Mouse (Mus musculus) stomach, embryonic 14.5 days (tissue): ENCODE measurements around the gene Brd3. TPM values are rescaled to one million over a fixed set of nuclear protein-coding genes. Genes with fewer than 3 reads are reported as not detected.

ENCODE experiments used
- ATAC-seq: fragments of 200-750 bp; cut with Nextera tagmentation; 2 replicates; pipeline ENCODE4 v1.8.0; 2017; ENCODE audit warnings: low read depth, moderate TSS enrichment; ENCODE audit not compliant: insufficient number of reproducible peaks, insufficient read depth, low FRiP score
- H3K27ac ChIP-seq: fragments of 300-500 bp; sonication (generic); 2 replicates; pipeline ENCODE4 v1.5.1; 2014; ENCODE audit warnings: mild to moderate bottlenecking, low read length, moderate library complexity, mixed read lengths
- H3K27me3 ChIP-seq: fragments of 300-500 bp; sonication (generic); 2 replicates; pipeline ENCODE4 v1.6.1; 2014; ENCODE audit warnings: low read length, control low read depth, mixed read lengths; ENCODE audit not compliant: control insufficient read depth, insufficient read depth
- H3K36me3 ChIP-seq: fragments of 300-500 bp; sonication (generic); 2 replicates; pipeline ENCODE4 v1.6.1; 2014; ENCODE audit warnings: mild to moderate bottlenecking, control low read depth, low read length, moderate library complexity, mixed read lengths; ENCODE audit not compliant: control insufficient read depth, insufficient read depth
- H3K4me1 ChIP-seq: fragments of 300-500 bp; sonication (generic); 2 replicates; pipeline ENCODE4 v1.6.1; 2014; ENCODE audit warnings: low read length, control low read depth, mixed read lengths; ENCODE audit not compliant: control insufficient read depth, insufficient read depth
- H3K4me2 ChIP-seq: fragments of 300-500 bp; sonication (generic); replicated peaks from 2 replicates; pipeline ENCODE4 v1.6.1; 2014; ENCODE audit warnings: low read depth, low read length, control low read depth
- H3K4me3 ChIP-seq: fragments of 300-500 bp; sonication (generic); 2 replicates; pipeline ENCODE4 v1.5.1; 2014; ENCODE audit warnings: low read depth, low read length, control low read depth
- H3K9ac ChIP-seq: fragments of 300-500 bp; sonication (generic); replicated peaks from 2 replicates; pipeline ENCODE4 v1.6.1; 2014; ENCODE audit warnings: low read depth, mild to moderate bottlenecking, control low read depth, low read length, moderate library complexity, mixed read lengths
- H3K9me3 ChIP-seq: fragments of 300-500 bp; sonication (generic); 2 replicates; pipeline ENCODE4 v1.6.1; 2016; ENCODE audit warnings: low read depth, low read length, control low read depth; ENCODE audit not compliant: control insufficient read depth
- WGBS: fragments of 180-500 bp; shearing (Covaris S2); extraction: QIAGEN DNeasy Blood & Tissue Kit; methylation state at CpG from one replicate; pipeline ENCODE4 v1.1.7; 2014; 5-methylcytosine and 5-hydroxymethylcytosine counted together
- polyA plus RNA-seq: library from polyadenylated mRNA; unstranded; fragments of >200 nt; fragmentation: Nextera tagmentation; extraction: Ambion mirVana; gene quantifications from 2 replicates; pipeline ENCODE4 v1.2.1, GENCODE M21; 2014

Brd3 gene
- polyA plus RNA-seq, 1 experiment from 2014 or later, result 134 TPM

DNA sequence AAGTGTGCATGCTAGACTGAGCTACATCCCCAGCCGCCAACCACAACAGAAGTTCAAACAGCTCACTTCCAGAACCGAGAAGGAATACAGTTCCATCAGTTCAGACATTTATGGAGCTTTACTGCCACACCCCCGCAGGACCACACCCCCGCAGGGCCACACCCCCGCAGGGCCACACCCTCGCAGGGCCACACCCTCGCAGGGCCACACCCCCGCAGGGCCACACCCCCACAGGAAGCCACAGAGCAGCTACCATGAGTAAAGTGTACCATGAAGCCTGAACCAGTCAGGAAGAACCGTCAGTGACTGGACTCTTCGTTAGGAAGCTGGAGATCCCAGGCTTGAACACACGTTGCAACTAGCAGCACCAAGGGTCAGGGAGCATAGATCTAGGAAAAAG lies 69.2 kb downstream of the Brd3 start:
- no peak for ATAC-seq
- Histone ChIP-seq H3K9ac (no peak overlapping the region), H3K27ac (no peak overlapping the region), H3K4me1 (0 out of 2 replicates have a peak, but pooled peaks cover 9% of the 10 kb centered on the region), H3K9me3 (no peaks in the 10 kb centered on the region), H3K36me3 (no peaks in the 10 kb centered on the region), H3K27me3 (no peaks in the 10 kb centered on the region), H3K4me2 (no peak overlapping the region), H3K4me3 (no peak overlapping the region)
- WGBS, result 19% methylated on average over 11 of the region's 11 CpGs

DNA sequence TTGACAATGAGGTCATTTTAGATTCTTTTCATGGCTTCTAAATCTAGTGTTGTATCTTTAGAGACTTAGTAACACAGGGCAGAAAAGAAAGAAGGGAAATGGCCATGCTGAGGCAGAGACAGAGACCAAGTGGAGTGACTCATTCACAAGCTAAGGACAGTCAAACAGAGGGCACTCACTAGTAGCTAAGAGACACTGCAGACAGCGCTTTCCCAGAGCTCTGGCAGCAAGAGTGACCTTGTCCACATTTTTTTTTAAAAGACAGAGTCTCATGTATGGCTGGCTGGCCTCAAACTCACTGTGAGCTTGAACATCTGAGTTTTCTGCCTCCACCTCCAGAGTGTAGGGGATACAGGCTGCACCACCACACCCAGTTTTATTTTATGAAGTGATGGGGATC lies 69.6 kb downstream of the Brd3 start:
- WGBS, result 50% methylated on average over 1 of the region's 1 CpGs
- ATAC-seq, result no peak
- Histone ChIP-seq H3K4me3 (no peak overlapping the region), H3K9me3 (no peaks in the 10 kb centered on the region), H3K9ac (no peak overlapping the region), H3K27me3 (no peaks in the 10 kb centered on the region), H3K36me3 (no peaks in the 10 kb centered on the region), H3K4me2 (no peak overlapping the region), H3K27ac (no peak overlapping the region), H3K4me1 (0 out of 2 replicates have a peak, but pooled peaks cover 7% of the 10 kb centered on the region)

DNA sequence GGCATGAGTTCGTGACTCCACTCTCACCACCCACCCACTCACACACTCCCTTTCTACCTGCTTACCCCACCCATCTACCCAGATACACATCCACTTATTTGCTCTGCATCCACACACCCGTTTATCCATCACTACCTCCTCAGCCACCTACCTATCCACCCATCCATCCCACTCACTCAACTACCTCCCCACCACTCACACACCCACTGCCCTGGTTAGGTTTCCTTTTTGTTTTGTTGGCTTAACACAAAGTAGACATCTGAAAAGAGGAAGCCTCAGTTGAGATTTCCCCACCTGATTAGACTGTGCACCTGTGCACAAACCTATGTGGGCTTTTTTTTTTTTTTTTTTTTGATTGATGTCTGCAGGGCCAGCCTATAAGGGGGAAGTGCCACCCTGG lies 74.9 kb downstream of the Brd3 start:
- 60% methylated on average over 2 of the region's 2 CpGs for WGBS

DNA sequence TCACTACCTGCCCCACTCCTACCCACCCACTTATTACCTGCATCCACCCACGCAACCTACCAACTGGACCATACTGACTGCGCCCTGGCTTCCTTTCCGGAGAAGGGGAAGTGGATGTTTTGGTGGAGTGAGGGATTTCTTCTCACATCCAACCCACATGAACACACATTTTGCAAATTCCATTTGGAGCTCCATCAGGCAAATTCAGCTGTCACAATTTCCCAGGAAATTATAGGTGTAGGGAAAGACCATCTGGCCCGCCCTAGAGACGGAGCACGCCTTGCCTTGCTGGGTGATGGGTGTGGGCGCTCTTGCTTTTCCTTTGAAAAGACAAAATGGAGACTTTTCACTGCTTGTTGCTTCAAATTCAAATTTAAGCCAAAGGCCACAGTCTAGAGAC lies 76.8 kb downstream of the Brd3 start:
- WGBS, result 90% methylated on average over 7 of the region's 7 CpGs
- H3K36me3 ChIP-seq, result no peaks in the 10 kb centered on the region
- H3K27ac ChIP-seq, result no peak overlapping the region
- no peak overlapping the region for H3K4me2 ChIP-seq
- no peaks in the 10 kb centered on the region for H3K27me3 ChIP-seq
- H3K4me1 ChIP-seq, result peaks cover 8% of the 10 kb centered on the region; the same call in 1 of the 2 replicates
- H3K9me3 ChIP-seq, result no peaks in the 10 kb centered on the region
- no peak for ATAC-seq
- no peak overlapping the region for H3K9ac ChIP-seq
- H3K4me3 ChIP-seq, result no peak overlapping the region

More for the DNA sequence above, 74.9 kb downstream of the Brd3 start:
- no peak for ATAC-seq
- no peak overlapping the region for H3K4me3 ChIP-seq
- no peak overlapping the region for H3K9ac ChIP-seq
- no peak overlapping the region for H3K27ac ChIP-seq
- peaks cover 4% of the 10 kb centered on the region; the same call in 1 of the 2 replicates for H3K4me1 ChIP-seq
- H3K36me3 ChIP-seq, result no peaks in the 10 kb centered on the region
- no peak overlapping the region for H3K4me2 ChIP-seq
- no peaks in the 10 kb centered on the region for H3K9me3 ChIP-seq
- H3K27me3 ChIP-seq, result no peaks in the 10 kb centered on the region

DNA sequence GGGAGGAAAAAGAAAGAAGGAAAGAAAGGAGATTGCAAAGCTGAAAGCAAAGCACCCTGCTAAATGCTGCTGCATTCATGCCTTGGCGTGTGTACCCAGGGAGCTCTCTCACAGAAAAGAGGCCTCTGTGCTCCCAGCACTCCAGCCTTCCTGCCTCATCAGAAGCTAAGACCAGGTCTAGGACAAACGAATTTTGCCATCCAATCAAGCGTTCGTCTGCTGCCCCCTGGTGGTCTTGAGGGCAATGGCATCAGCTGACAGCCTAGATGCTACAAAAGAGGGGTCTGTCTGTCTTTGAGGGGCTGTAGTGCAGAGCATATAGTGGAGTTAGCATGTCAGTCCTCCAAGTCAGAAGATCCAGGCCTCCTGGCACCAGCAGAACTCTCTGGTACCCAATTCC lies 79.4 kb downstream of the Brd3 start:
- H3K27ac ChIP-seq, result no peak overlapping the region
- WGBS, result 0% methylated on average over 4 of the region's 4 CpGs
- H3K4me1 ChIP-seq, result peaks cover 27% of the 10 kb centered on the region; the same call in 1 of the 2 replicates
- H3K4me3 ChIP-seq, result no peak overlapping the region
- ATAC-seq, result peak; percentile 3; the same call in 1 of the 2 replicates
- no peaks in the 10 kb centered on the region for H3K36me3 ChIP-seq
- H3K27me3 ChIP-seq, result no peaks in the 10 kb centered on the region
- no peak overlapping the region for H3K9ac ChIP-seq
- no peaks in the 10 kb centered on the region for H3K9me3 ChIP-seq
- H3K4me2 ChIP-seq, result no peak overlapping the region

DNA sequence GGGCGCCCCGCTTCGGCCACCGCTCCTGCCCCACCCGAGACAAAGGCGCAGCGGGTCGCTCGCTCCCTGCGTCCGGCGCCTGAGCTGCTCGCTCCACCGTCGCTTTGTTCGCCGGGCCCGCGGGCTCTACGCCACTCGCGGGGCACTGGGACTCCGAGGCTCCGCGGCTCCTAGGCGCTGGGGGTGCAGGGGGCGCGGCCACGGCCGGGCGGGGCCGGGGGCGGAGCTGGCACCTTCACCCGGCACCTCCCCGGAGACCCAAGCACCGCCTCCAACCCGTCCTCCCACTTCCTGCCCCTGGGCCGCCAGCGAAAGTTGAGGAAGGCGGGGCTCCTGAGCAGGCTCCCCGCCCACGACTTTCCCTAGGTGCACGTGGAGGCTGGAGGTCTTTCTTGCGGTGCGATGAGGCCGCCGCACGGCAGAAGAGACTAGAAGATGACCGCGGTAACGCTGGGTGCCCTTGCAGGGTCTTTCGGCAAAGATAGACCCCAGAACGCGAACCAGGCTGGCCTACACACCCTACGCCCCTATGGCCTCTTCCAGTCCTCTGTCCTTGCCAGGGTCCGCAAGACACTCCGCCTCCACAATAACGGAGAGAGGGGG lies 80.5 kb downstream of the Brd3 start, which contains the start of gene Vav2:
Vav2 (minus strand) TSS at position 179 of the 603 bp plus-strand sequence.
- H3K27me3 ChIP-seq, result no peaks in the 10 kb centered on the region
- H3K9me3 ChIP-seq, result no peaks in the 10 kb centered on the region
- peak within 1 kb of the TSS; percentile 95 for H3K4me2 ChIP-seq
- under 1% methylated on average over 55 of the region's 58 CpGs for WGBS
- peak; percentile 90 for ATAC-seq
- peaks cover 32% of the 10 kb centered on the region; the same call in 1 of the 2 replicates for H3K4me1 ChIP-seq
- H3K27ac ChIP-seq, result peak within 1 kb of the TSS; percentile 70
- H3K36me3 ChIP-seq, result no peaks in the 10 kb centered on the region
- peak within 1 kb of the TSS; percentile 85 for H3K4me3 ChIP-seq
- peak within 1 kb of the TSS; percentile 74 for H3K9ac ChIP-seq

DNA sequence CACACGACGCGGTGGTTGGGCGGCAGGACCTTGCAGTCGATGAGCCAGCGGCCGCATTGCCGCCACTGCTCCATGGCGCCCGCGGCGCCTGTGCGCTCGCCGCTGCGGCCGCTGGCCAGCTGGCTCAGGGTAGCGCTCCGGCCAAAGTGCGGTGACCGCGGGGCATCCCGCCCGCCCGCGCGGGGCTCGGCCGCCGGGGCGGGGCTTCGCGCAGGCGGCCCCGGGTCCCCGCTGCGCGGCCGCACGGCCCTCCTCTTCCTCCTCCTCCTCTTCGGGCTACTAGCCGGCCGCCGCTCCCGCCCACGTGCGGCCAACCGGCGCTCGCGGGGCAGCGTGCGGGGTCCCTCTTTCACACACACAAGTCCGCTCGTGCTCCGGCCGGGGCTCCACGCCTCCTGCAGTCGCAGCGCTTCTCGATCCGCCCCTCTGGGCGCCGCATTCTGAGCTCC lies 81.0 kb downstream of the Brd3 start:
- Histone ChIP-seq H3K27me3 (no peaks in the 10 kb centered on the region), H3K4me3 (peak overlapping the region; percentile 85), H3K4me2 (peak overlapping the region; percentile 95), H3K27ac (peak overlapping the region; percentile 70), H3K36me3 (no peaks in the 10 kb centered on the region), H3K9ac (peak overlapping the region; percentile 74), H3K9me3 (no peaks in the 10 kb centered on the region), H3K4me1 (peaks cover 32% of the 10 kb centered on the region; the same call in 1 of the 2 replicates)
- ATAC-seq, result peak; percentile 28; the same call in 1 of the 2 replicates
- under 1% methylated on average over 37 of the region's 64 CpGs for WGBS

DNA sequence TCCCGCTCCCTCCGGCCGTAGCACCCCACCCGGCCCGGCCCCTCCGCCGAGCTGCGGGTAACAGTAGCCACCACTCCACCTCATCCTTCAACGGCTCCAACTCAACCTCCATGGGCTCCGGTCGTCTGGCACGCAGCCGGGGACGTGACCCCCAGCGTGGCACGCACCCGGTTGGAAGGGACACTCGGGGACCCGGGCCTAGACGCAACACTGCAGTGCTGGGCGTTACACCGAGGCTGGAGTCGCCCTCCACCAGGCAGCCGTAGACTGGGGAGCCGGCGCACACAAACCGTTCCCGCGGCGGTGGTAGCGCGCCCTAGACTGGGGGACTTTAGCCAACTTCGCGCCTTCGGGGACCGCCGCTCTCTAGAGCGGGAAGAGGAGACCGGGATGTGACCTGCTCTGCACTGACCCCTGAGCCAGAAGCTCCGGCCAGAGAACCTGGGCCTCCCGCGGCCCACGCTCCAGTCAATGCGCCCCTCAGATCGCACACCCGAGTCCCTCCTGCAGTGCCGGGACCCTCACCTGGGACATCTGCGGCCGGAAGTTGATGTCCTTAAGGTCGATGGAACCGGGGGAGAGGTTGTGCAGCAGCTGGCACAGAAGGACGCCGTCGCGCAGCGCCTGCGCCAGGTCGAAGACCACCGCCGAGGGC lies 81.6 kb downstream of the Brd3 start:
- peak overlapping the region; percentile 85 for H3K4me3 ChIP-seq
- H3K36me3 ChIP-seq, result no peaks in the 10 kb centered on the region
- 1% methylated on average over 60 of the region's 60 CpGs for WGBS
- peak overlapping the region; percentile 95 for H3K4me2 ChIP-seq
- no peak for ATAC-seq
- H3K9me3 ChIP-seq, result no peaks in the 10 kb centered on the region
- peak overlapping the region; percentile 74 for H3K9ac ChIP-seq
- peak overlapping the region; percentile 59; the same call in 1 of the 2 replicates for H3K27ac ChIP-seq
- no peaks in the 10 kb centered on the region for H3K27me3 ChIP-seq
- H3K4me1 ChIP-seq, result peaks cover 34% of the 10 kb centered on the region; the same call in 1 of the 2 replicates
